Mouse (Mus musculus) bone marrow, adult 2 months (tissue): ENCODE measurements around the gene 4930535I16Rik. TPM values are rescaled to one million over a fixed set of nuclear protein-coding genes. Genes with fewer than 3 reads are reported as not detected.

ENCODE experiments used
- H3K27ac ChIP-seq: fragments of 200-500 bp; 2 replicates; pipeline ENCODE4 v1.5.1; 2012; ENCODE audit warnings: low read depth, mild to moderate bottlenecking, control low read depth, inconsistent platforms, low read length; ENCODE audit not compliant: control insufficient read depth, poor library complexity, insufficient read depth
- H3K4me1 ChIP-seq: fragments of 200-500 bp; 2 replicates; pipeline ENCODE4 v1.6.1; 2011; ENCODE audit warnings: low read length; ENCODE audit not compliant: control insufficient read depth, insufficient read depth
- H3K4me3 ChIP-seq: fragments of 200-500 bp; replicated peaks from 2 replicates; pipeline ENCODE3; 2011; ENCODE audit warnings: mild to moderate bottlenecking, low read depth, low read length, control low read depth; ENCODE audit not compliant: control insufficient read depth
- CTCF ChIP-seq: fragments of 200-500 bp; IDR thresholded peaks from 2 replicates; pipeline ENCODE4 v1.5.1; 2011; ENCODE audit warnings: low read length, control low read depth; ENCODE audit not compliant: control insufficient read depth, insufficient read depth
- POLR2A ChIP-seq: fragments of 200-500 bp; IDR thresholded peaks from 2 replicates; pipeline ENCODE4 v1.6.1; 2011; ENCODE audit warnings: low read depth, mild to moderate bottlenecking, control low read depth, low read length, borderline replicate concordance; ENCODE audit not compliant: control insufficient read depth
- WGBS: fragments of 180-500 bp; shearing (Covaris S2); methylation state at CpG from one replicate; pipeline ENCODE4 v1.1.7; 2018; 5-methylcytosine and 5-hydroxymethylcytosine counted together
- polyA plus RNA-seq: library from polyadenylated mRNA; stranded (reverse); fragments of >200 nt; gene quantifications from 2 replicates; pipeline ENCODE4 v1.2.4, GENCODE M21; 2011; ENCODE audit warnings: low replicate concordance; ENCODE audit not compliant: missing spikeins, insufficient read depth, insufficient read length

4930535I16Rik gene
- polyA plus RNA-seq, 1 experiment = not detected

DNA sequence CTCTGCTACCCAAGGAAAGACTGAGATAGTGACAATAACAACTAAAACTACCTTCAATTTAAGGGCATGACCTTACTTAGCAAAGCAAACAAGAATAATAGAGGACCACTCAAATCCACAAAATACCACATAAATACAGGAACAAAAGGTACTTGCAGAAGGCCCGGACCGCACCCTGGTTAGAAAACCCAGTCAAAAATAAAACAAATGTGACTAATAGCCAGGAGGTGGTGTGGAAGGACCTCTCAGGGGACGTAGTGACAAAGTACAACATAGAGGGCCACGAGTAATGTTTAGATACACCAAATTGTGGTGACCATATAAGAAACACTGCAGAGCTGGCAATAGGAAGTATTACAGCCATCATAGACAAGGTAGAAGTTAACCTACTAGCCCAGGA lies 23.5 kb downstream of the 4930535I16Rik start:
- WGBS = 77% methylated on average over 4 of the region's 4 CpGs
- TF ChIP-seq POLR2A (no peak), CTCF (no peak)
- no peak overlapping the region for H3K4me3 ChIP-seq

GRCm38 (mm10) chr4:123893726-123894125 lies 24.1 kb downstream of the 4930535I16Rik start:
- 86% methylated on average over 5 of the region's 5 CpGs for WGBS
- TF ChIP-seq CTCF = no peak
- TF ChIP-seq POLR2A = no peak
- no peaks in the 10 kb centered on the region for H3K4me1 ChIP-seq
- H3K4me3 ChIP-seq = no peak overlapping the region
- no peak overlapping the region for H3K27ac ChIP-seq

More for the DNA sequence above, 23.5 kb downstream of the 4930535I16Rik start:
- Histone ChIP-seq H3K27ac (no peak overlapping the region), H3K4me1 (no peaks in the 10 kb centered on the region)

Other genes with a start within 250 kb of the 4930535I16Rik start
- gene Macf1, start 233.7 kb downstream of the 4930535I16Rik start, polyA plus RNA-seq = 64.6 and 124 TPM in 2 replicates
- gene Ndufs5, start 199.8 kb downstream of the 4930535I16Rik start, polyA plus RNA-seq = 79.0 and 95.2 TPM in 2 replicates
- gene Akirin1, start 167.7 kb downstream of the 4930535I16Rik start, polyA plus RNA-seq = 11.8 and 13.1 TPM in 2 replicates
- 3.8 TPM in 1 of 2 replicates, not detected in the other for gene Rhbdl2, start 130.1 kb downstream of the 4930535I16Rik start, polyA plus RNA-seq
- gene 4933427I04Rik, start 58.3 kb downstream of the 4930535I16Rik start, polyA plus RNA-seq = not detected in 2 replicates
- gene Mycbp, start 13.2 kb downstream of the 4930535I16Rik start, polyA plus RNA-seq = 12.9 and 35.6 TPM in 2 replicates
- 14.7 and 31.2 TPM in 2 replicates for gene Rragc, start 576 bp downstream of the 4930535I16Rik start, polyA plus RNA-seq